Mouse (Mus musculus): ENCODE measurements at regions not wholly inside any gene's neighbourhood (a gene's known extent, or its start where the extent isn't known, plus 50 kb on each side); places are given as distances from the start of the nearest gene placed in this dataset.

DNA sequence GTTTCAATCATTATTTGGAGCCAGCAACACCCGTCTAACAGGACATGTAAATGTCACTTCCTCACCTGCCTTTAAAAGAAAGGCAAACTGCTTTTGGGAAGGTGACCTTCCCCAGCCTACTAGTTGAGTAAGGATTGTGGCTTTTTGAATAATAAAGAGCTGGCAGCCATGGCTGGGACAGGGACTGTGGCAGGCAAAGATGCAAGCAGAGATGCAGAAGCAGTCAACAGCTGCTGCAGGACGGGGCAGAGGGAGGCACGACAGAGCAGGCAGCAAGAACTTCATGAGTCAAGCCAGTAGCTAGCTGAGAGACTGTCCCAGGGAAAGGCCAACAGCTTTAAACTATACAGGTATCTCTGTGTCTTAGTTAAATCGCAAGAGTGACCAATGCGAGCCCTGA, 334.7 kb upstream of the Zfp462 start:
- no peak for DNase-seq (ENCODE audit: low spot score)

DNA sequence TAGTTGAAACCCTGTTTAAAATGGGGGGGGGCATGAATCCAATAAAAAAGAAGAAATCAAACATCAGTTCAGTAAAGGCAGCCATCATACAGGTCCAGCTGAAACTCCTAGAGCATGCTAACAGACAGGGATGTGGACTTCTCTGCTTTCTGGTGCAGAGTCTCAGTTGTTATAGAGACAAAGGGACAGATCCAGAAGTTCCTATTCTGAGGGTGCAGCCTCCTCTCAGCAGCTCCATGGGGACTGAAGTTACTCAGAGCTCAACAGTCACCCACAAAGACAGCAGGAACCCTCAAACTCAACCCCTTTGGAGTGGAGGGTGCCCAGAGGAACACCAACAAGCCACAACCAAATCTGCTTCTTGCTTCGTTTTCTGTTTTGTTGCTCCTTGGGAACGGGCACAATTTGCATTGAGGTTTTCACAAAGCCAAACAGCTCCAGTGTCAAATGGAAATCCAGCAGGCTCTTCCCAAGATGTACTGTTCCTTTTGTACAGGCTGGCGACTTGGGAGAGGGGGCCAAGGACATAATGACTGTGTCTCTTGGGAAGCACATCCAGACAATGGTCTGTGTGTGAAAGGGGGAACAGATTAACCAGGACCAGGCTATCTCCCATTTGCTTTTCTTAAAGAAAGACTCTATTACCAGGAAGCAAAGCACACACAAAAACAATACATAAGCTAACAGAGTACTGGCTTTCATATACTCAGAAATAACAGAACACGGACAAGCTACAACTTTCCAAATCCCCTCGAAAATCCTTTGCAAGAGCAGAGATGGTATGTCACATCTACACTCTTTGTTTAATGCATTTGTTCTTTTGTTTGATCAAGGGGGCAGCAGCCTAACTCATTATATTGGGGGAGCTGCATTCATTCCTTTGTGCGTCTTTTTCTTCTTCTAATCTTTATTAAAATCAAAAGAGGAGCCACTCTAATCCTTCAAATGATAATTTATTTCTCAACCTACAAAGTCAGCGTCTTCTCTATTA, 332.6 kb upstream of the Zfp462 start:
- DNase-seq (ENCODE audit: low spot score) = no peak

DNA sequence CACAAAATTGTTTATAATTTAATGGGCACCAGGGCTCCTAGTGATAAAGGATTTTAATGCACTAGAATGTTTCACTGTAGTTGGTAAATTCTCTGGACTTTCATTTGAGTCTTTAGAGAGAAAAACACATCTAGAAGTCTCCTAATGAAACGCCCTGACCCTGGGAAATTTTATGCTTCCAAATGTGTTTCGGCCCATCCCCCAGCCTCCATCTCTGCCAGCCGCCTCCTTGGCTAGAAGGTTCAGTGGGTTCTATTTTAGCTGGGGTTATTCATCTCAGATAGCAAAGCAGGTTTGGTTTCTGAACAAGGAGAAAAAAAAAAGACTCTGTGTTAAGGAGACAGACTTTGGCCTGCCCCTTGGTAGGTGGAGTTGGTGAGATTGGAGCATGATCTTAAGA, 331.8 kb upstream of the Zfp462 start:
- no peak for DNase-seq (ENCODE audit: low spot score)

DNA sequence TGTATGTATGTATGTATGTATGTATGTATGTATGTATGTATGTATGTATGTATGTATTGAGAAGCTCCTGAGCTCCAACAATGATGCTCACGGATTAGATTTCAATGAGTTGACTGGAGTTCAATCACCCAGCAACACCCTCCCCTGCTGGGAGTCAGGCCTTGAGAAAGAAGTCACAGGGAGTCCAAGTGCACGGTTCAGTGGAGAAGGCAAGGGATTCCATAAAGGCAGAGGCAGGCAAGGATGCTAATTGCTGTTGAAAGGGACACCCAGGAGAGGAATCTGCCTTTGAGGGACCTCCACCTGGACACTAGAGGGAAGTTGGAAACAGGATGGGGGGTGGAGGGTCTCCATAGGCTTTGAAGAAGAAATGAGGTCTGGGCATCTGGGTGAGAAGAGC, 331.2 kb upstream of the Zfp462 start:
- DNase-seq (ENCODE audit: low spot score) = no peak

DNA sequence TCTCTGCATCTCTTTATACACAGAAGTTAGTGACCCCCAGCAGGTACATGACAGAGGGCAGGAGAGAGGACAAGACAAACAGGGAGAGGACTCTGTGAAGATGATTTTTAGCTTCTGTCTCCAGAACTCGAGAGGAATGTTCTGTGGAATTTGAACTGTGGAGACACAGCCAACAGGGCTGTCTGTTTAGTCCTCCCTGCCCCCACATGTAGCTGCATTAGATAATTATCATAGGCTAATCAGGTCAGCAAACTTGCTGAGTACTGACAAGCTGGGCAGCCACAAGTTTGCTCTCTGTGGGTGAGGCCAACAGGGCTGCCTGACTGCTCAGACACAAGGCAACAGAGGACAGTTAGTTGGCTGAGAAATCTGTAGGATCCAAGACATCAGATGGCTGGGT, 329.0 kb upstream of the Zfp462 start:
- DNase-seq (ENCODE audit: low spot score) = no peak

DNA sequence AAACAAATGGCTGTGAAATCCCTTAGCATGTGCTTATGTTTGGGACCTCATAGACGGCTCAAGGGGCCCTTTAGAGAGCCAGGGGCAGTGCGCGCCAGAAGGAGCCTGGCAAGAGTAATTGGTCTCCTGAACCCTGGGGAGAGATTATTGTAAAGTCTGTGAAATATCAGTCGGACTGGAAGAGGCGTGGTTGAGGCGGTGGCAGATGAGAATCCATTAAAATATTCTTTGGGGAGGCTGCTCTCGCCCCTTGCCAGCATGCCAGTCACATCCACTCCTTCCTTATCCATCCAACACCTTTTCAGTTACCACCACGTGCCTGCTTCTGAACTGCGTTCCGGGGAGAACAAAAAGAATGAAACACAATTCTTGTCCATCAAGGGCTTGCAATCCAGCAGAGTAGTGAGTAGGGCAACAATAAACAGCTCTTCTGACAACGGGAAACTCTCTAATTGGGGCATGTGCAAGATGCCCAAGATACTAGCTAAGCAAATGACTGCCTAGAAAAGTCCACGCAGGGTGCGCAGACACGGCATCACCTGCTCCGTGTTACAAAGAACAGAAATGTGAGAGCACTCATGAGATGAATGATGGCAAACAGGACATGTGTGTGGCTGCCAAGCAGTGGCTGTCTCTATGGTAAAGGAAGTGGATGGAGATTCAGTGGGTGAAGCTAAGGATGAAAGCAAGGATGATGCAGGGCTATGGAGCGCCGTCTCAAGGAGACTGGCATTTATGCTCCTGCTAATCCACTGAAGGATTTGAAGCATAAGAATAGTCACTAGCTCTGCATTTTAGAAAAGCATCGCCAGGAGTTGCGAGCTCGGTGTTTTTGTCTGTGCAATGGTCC, 320.6 kb upstream of the Zfp462 start:
- no peak for DNase-seq (ENCODE audit: low spot score)

DNA sequence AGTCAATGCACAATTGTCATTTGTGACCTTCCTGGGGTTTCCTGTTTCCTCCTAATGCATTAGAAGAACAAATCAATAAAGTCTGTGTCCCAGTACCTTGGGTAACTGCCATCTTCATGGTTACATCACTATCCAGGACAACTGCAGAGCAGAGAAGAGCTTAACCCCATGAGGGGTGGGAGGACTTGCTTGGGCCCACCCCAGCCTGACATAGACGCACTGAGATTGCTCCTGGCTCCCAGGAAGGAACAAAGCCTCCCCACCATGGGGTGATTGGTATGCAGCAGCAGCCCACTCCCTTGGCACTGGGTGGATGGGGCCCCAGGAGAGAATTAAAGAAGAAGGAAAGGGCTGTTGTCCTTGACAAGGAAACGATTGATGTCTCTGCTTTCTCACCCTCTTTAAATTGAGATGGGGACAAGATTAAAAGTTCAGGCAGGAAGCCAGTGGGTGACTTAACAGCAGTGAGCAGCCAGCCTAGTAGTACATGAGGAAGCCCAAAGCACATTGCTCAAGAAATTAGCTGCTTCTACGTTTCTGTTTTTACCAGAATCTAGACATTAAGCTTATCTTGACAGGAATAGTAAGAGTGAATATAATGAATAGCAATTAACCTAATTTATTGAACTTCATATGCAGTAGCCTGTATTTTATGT, 307.7 kb upstream of the Zfp462 start:
- no peak for DNase-seq (ENCODE audit: low spot score)

DNA sequence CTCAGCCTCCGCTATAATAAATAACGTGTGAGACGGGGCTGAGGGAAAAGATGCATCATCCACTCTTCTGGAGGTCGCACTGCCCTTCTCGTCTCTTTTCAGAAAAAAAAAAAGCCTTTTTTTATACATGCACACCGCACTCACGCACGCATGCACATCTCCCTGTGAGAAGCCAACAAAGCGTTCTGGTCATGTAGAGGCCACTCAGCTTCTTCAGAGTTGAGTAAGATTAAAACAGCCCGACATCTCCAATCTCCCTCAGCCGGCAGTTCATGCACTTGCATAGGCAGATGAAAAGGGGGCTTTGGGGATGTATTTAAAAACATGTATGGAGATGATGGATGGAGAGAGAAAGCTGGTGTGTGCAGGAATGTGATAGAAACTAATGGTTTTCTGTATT, 298.8 kb upstream of the Zfp462 start:
- no peak for DNase-seq (ENCODE audit: low spot score)

DNA sequence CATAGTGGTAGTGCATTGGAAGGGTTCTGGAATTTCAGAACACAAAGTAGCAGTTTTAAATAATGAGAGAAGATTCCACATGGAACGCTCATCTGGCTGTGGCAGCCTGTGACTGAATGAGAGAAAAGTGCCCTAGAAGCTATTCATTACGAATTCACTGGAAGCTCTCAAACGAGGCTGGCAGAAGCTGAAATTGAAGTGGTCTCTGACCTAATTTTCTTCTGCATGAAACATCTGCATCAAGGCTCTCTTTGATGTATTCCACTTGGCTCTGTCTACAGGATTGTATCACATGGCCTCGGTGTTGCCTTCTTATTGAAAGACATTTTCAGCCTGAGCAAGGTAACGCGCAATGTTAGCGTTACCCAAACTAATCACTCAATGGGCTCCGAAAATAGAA, 298.4 kb upstream of the Zfp462 start:
- DNase-seq (ENCODE audit: low spot score) = no peak

DNA sequence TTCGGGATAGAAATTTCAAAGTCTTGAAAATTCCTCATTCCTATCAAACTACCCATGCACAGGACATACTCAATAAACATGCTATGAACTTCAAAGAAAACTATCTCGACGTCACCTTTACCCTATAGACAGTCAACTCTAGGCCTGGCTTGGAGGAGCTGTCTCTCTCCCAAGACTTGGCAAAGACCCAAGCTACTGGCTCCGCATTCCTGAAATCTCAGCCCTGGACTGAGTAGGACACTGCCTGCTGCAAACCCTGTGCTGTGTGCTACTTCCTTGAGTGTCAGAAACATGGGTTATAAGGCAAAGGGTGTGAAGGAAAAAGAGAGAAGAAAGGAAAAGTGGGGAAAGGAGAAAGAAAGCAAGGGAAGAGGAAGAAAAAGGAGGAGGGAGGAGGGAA, 296.6 kb upstream of the Zfp462 start:
- DNase-seq (ENCODE audit: low spot score) = no peak

DNA sequence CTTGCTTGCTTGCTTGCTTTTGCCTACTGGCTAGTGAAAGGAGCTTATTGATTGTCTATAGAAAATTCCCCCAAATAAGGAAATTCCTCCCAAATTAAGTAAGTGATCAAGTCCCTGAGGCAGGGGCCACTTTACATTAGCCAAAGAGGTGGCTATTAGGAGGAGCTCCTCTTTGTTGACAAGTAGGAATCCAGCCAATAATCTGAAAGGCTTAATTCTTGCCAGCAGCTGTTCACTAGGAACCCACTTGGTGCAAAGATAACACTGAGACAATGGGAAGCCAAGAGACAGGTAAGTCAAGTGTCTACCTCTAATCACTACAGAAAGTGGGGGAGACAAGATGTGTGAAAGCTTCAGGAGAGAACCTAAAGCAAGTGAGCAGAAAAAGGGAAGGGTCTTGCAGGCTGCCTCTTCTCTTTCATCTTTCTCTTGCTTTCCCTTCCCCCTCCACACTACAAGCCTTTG, 293.2 kb upstream of the Zfp462 start:
- DNase-seq (ENCODE audit: low spot score) = no peak

DNA sequence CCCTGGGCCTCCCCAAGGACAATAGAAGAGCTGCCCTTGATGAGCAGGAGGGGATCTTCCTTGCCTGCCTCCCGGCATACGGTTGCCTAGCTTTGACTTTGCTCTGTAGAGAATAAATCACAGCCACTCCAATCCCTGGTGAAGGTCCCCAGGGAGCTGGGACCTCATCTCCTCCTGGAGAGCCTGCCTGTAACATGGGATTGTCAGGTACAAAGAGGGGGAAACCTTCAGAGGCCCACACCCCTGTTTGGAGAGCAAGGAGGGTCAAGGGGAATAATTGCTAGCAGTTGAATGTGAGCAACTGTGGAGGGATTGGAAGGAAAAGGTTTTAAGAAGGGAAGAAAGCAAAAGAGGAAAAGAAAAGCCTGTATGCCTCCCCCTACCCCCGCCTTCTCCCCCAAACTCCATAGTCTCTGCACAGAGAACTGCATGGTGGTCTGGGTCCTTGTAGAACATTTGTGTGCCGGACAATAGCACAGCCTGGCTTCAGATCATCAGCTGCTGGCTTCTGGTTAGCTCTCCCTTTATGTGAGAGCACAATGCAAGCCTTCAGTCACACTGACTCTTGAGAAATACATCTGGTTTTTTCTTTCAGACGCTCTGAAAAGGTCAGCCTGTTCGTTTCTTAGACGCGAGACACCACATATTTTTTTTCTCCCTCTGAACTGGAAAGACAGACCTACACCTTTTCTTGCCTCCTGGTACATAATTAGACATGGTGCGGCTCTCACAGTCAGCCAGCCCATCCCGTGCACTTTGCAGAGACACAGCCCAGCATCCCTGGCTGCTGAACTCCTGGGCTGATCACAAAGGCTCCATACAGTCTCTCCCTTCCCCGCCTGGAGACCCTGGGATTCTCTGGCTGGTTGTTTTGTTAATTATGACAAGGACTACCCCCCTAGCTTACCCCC, 292.5 kb upstream of the Zfp462 start:
- DNase-seq (ENCODE audit: low spot score) = no peak

DNA sequence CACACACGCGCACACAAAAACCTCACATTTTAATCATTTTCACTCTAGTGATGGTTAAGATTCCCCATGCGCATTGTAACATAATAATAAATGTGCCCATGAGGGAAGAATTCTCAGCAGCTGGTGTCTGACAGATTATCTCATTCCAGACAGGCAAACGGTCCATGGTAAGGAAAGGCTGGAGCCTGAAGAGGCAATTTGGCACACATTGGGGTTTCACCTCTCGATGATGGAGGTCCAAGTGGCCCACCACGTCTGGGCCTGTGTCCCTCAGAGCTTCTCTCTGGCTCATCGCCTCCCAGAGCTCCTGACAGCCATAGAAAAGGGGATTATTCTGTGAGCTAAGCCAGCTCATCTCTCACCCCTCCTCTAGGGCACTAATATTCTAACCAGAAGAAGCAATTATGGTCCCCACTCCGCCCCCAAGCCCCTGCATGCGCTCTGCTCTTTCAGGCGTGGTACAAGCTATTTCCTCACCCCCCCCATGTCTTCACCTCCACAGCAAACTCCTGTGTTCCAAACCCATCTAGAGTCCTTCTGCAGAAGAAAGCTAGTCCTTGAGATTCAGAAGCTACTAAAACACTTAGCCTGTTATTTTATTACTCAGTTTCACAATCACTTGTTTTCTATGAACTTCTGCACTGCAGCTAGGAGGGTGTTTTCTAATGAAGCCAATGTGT, 291.6 kb upstream of the Zfp462 start:
- no peak for DNase-seq (ENCODE audit: low spot score)
